Mouse (Mus musculus) ZHBTc4 (cell line): ENCODE data around the gene Cacna1g.

Source experiments
- DNase-seq: peaks from one replicate; pipeline ENCODE4 v3.0.0-alpha.2; 2011; ENCODE audit warnings: low read depth, low spot score

Cacna1g gene

GRCm38 (mm10) chr11:94473707-94474543 lies at the start of gene Cacna1g:
Gene Cacna1g, minus strand, starts transcription at chr11:94474198.
- DNase-seq, result peak; percentile 84

DNA sequence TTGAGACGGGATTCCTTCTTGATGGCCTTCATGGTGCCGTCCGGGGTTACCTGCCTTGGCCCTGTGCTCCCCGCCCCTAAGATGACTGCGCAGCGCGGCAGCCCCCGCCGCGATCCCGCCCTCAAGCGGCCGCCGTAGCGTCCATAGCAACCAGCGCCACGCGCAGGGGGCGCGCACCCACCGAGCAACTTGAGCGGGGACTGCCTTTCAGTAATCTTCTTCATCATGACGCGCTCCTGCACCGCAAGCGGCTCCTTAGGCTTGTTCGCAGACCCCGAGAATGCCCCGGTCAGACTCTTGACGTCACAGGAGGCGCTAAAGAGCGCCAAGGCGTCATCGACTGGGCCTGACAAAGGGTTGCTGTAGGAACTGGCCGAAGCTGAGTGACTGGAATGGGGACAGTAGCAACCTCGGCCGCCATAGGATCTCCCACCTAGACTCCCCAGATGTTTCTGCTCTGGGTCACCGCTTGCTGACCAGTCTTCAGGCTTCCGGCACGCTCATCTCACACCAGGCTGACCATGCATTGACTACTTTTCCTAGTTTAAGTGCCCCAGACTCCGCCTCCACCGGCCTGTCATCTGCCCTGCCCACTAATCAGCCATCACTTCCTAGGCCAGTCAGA lies 47.3 kb upstream of the Cacna1g start, which contains the start of gene Mycbpap:
Mycbpap (minus strand) TSS at position 524 of the 625 bp plus-strand sequence.
- DNase-seq, result peak; percentile 67

- no peak for DNase-seq
Measured at GRCm38 (mm10) chr11:94513452-94513851, 39.5 kb upstream of the Cacna1g start.

GRCm38 (mm10) chr11:94508976-94509375 lies 35.0 kb upstream of the Cacna1g start:
- DNase-seq, result no peak

- no peak for DNase-seq
Measured at GRCm38 (mm10) chr11:94501482-94501881, 27.5 kb upstream of the Cacna1g start.

DNA sequence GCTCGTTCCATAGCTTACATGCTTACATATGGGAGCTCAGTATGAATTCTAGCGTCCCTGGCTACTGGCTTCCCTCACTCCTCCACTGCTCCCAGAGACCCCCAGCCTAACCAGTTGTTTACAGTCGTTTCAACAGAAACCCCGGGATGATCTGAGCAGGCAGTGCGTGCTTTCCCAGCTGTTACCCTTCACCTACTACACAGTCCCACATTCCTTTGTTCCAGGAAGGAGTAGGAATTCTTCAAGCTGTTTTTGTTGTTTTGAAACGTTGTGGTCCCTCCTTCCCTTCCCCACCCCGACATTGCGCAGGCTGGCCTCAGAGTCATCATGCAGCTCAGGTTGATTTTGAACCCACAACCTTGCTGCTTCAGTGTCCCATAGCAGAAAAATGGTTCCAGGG lies 26.4 kb upstream of the Cacna1g start:
- DNase-seq, result no peak

DNA sequence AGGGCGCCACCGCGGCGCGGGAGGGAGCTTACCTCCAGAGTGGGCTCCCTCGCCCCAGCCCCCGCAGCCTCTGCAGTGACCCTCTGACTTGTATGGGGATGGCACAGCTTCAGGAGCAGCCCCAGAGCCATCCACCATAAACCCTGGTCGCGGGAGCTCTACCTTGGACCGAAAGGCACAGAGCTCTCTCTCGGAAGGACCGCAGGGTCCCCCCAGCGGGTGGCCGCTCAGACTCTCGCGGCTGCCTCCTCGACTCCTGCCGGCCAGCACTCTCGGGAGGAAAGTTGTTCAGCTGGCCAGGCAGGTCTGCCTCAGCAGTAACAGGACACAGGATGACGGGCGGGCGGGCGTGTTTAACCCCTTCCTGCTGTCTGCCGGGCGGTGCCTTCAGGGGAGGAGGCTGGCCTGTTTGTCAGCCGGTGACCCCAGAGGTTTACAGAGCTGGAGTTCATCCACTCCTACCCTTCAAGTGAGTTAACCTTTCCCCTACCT lies 25.7 kb upstream of the Cacna1g start, which contains the start of gene Epn3:
Epn3 (minus strand) TSS at position 314 of the 492 bp plus-strand sequence.
- no peak for DNase-seq

- no peak for DNase-seq
Measured at GRCm38 (mm10) chr11:94499035-94499434, 25.0 kb upstream of the Cacna1g start.

GRCm38 (mm10) chr11:94498093-94498996 lies 24.3 kb upstream of the Cacna1g start:
- DNase-seq, result peak; percentile 38

- peak; percentile 60 for DNase-seq
Measured at GRCm38 (mm10) chr11:94495415-94495814, 21.4 kb upstream of the Cacna1g start.

DNA sequence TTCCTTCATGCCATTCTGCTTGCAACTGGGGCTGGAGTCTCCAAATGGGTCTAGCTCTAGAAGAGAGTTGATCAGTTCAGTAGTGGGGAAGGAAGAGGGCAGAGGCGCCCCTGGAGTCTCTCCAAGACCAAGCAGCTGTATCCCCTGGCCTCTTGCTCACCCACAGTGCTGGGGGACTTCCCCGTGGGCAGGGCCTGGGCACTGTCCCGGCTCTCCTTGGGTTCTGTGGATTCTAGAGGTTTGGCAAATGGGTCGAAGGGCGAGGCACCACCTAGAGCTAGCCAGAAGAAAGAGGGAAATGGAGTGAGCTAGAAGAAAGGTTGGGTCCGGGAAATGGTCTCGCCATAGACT lies 17.7 kb upstream of the Cacna1g start:
- DNase-seq, result no peak

- DNase-seq, result peak; percentile 60
Measured at GRCm38 (mm10) chr11:94491035-94491748, 17.2 kb upstream of the Cacna1g start.

- no peak for DNase-seq
Measured at GRCm38 (mm10) chr11:94489745-94490144, 15.7 kb upstream of the Cacna1g start.

GRCm38 (mm10) chr11:94488767-94489533 lies 15.0 kb upstream of the Cacna1g start:
- no peak for DNase-seq

- DNase-seq, result peak; percentile 84
Measured at GRCm38 (mm10) chr11:94486001-94486400, 12.0 kb upstream of the Cacna1g start, which contains the start of gene Spata20. Gene Spata20, minus strand, starts transcription at chr11:94486179.

DNA sequence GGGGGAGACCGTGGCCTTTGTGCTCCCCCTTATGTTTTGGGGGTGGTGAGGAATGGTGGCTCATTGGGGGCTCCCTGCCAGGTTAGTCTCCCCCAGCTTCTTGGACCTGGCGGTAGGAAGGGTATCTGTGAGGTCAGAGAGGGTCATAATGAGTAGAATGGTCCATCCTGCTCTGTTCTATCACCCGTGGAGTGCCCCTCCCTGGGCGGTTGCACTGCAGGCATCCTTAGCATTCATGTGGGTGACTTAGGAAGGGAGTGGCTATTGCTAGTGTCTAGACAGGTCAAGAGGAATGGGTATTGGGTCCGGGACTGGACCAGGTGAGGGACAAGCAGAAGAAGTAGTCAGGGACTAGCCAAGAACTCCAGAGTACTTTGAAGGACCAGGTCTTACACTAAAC lies 11.2 kb upstream of the Cacna1g start:
- DNase-seq, result no peak

DNA sequence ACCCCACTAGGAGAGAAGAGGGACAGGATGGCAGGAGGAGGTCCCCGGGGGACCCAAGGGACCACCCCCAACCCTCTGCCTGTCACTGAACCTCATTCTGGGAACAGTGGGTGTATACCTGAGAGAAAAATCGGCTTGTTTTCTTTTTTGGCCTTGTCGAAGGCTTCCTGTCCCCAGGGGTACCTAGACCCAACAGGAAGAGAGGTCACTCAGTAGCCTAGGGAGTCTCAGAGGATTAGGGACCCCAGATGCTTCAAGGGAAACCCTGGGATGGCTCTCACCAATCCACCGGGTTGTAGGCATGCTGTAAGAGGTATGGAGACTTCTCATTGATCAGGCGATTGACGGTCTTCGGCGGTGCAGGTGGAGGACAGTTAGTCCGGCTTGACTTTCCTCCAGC lies 10.6 kb upstream of the Cacna1g start:
- no peak for DNase-seq

DNA sequence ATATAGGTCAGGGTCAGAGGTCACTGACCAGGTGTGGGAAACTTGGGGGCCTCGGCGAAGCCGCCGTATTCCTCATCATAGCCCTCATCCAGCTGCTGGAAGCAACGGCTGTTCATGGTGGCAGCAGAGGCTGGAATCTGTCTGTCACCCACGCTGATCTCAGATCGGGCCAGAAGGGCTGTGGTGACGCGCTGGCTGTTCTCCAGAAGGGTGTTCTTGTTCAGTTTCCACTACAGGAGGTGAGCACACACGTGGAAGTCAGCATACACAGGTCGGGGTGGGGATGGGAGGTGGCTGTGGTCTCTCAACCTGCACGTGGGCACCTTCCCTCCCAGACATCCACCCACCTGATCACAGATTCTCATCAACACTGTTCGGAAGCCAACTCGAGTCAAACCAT lies 9.9 kb upstream of the Cacna1g start:
- DNase-seq, result no peak

GRCm38 (mm10) chr11:94483436-94483835 lies 9.4 kb upstream of the Cacna1g start:
- DNase-seq, result no peak

DNA sequence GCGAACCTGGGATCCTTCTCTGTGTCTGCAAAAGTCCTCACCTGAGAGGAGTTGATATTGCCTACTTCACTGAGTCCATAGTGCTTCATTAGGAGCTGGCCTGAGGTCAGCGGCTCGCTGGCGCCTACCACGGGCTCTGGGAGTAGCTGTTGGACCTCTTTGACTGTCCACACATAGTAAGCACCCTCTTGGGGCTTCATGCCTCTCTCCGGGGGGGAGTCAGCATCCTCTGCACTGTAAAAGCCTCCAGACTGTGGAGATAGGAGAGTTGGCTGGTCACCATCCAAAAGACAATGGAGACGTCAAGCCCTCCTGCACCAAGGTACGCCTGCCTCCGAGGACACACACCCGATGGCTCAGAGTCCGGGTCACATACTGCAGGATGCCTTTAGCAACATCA lies 8.7 kb upstream of the Cacna1g start:
- DNase-seq, result no peak
